Mouse (Mus musculus) hindbrain, postnatal 0 days (tissue): ENCODE data around the gene Kat2a. TPM values are rescaled to one million over a fixed set of nuclear protein-coding genes. Genes with fewer than 3 reads are reported as not detected.
A peak's percentile ranks its signal among the peaks of the same experiment; 100 is the strongest.

ENCODE experiments used
- ATAC-seq: fragments of 200-750 bp; cut with Nextera tagmentation; 2 replicates; pipeline ENCODE4 v1.8.0; 2017; ENCODE audit warnings: mild to moderate bottlenecking, moderate TSS enrichment, moderate library complexity
- DNase-seq: peaks from one replicate; pipeline ENCODE4 v3.0.0-alpha.2; 2015; ENCODE audit warnings: low spot score
- H3K27ac ChIP-seq: fragments of 300-500 bp; sonication (generic); 2 replicates; pipeline ENCODE4 v1.5.1; 2014; ENCODE audit warnings: mild to moderate bottlenecking
- H3K27me3 ChIP-seq: fragments of 300-500 bp; sonication (generic); 2 replicates; pipeline ENCODE4 v1.6.1; 2014; ENCODE audit warnings: low read length, mixed read lengths; ENCODE audit not compliant: insufficient read depth
- H3K36me3 ChIP-seq: fragments of 300-500 bp; sonication (generic); 2 replicates; pipeline ENCODE4 v1.6.1; 2014; ENCODE audit warnings: low read length, mixed read lengths; ENCODE audit not compliant: insufficient read depth
- H3K4me1 ChIP-seq: fragments of 300-500 bp; sonication (generic); 2 replicates; pipeline ENCODE4 v1.6.1; 2014; ENCODE audit warnings: antibody characterized with exemption, low read length, mixed read lengths; ENCODE audit not compliant: insufficient read depth
- H3K4me2 ChIP-seq: fragments of 300-500 bp; sonication (generic); 2 replicates; pipeline ENCODE4 v1.6.1; 2014; ENCODE audit warnings: low read depth, mild to moderate bottlenecking, low read length, moderate library complexity, mixed read lengths
- H3K4me3 ChIP-seq: fragments of 300-500 bp; sonication (generic); 2 replicates; pipeline ENCODE4 v1.5.1; 2014; ENCODE audit warnings: low read length
- H3K9ac ChIP-seq: fragments of 300-500 bp; sonication (generic); replicated peaks from 2 replicates; pipeline ENCODE4 v1.6.1; 2014; ENCODE audit warnings: mild to moderate bottlenecking, low read length, moderate library complexity, mixed read lengths
- H3K9me3 ChIP-seq: fragments of 300-500 bp; sonication (generic); 2 replicates; pipeline ENCODE4 v1.6.1; 2016; ENCODE audit warnings: low read length, mixed read lengths
- CTCF ChIP-seq: IDR thresholded peaks from 2 replicates; pipeline ENCODE4 v1.5.1; 2016; ENCODE audit warnings: antibody characterized with exemption, control low read depth, low read depth
- WGBS: fragments of 180-500 bp; shearing (Covaris S2); extraction: QIAGEN DNeasy Blood & Tissue Kit; methylation state at CpG from one replicate; pipeline ENCODE4 v1.1.7; 2014; 5-methylcytosine and 5-hydroxymethylcytosine counted together
- polyA plus RNA-seq: library from polyadenylated mRNA; unstranded; fragments of >200 nt; fragmentation: Nextera tagmentation; extraction: Ambion mirVana; gene quantifications from 2 replicates; pipeline ENCODE4 v1.2.1, GENCODE M21; 2015
- total RNA-seq: library from RNA; depleted of rRNA; stranded (reverse); fragments of >200 nt; gene quantifications from 2 replicates; pipeline ENCODE4 v1.2.3, GENCODE M21; 2014

The Kat2a gene
- total and polyA plus RNA-seq, 2 experiments from 2014 or later = 61.7 to 63.3 TPM

DNA sequence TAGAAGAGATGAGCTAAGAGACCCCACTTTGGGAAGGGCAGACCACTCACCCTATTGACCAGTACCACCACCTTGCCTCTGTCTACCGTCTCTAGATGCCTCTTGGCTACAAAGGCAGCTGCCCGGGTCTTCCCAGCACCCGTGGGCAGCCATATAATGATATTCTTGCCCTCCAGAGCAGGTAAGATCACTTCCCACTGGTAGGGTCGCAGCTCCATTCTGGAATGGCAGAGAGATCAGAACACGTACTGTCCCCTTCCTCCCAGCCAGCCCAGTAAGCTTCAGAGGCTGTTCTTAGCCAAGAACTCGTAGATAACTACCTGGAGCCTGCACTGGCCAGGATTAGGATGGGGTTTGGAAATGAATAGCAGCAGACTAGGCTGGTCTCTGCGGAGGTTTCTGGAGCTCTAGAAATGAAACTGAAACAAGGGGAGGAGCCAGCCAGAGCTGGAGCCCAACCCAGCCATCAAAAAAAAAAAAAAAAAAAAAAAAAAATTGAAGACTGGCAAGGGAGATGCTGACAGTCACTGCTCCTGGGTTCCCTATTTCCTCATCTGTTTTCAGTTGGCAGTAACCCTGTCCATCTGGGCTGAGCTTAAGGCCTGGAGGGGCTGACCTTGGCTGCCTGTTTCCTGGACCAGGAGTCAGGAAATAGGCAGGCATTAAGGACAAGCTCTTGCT, 8.3 kb downstream of the Kat2a start, which contains the start of gene Dhx58:
Gene Dhx58 (minus strand): TSS at position 421 of the 681 bp plus-strand sequence.
- Histone ChIP-seq H3K4me3 (no peak within 1 kb of the TSS), H3K9ac (no peak within 1 kb of the TSS), H3K36me3 (peaks cover 47% of the 10 kb centered on the region), H3K4me2 (no peak within 1 kb of the TSS), H3K27ac (no peak within 1 kb of the TSS), H3K9me3 (no peaks in the 10 kb centered on the region), H3K27me3 (no peaks in the 10 kb centered on the region), H3K4me1 (no peaks in the 10 kb centered on the region)
- ATAC-seq = no peak
- 66% methylated on average over 7 of the region's 7 CpGs for WGBS
- no peak for TF ChIP-seq CTCF
- DNase-seq = no peak

DNA sequence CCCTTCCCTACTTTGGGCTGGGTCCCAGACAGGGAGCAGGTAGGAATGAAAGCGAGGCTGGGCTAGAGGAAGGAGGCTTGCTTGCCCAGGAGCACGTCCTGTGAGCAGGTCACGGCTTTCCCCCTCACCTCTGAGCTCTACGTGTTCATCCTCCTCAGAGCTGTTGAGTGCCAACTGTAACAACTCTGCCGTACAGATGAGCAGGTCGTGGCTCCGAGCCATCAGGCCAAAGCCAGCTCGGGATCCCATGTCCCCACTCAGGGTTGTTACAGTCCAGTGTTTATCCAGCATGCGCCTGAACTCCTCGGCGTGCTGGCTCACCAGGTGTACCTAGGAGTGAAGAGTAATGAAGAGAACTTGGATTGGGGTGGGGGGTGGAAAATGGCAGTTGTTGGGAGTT, 8.9 kb downstream of the Kat2a start:
- Histone ChIP-seq H3K9me3 (no peaks in the 10 kb centered on the region), H3K9ac (no peak overlapping the region), H3K4me3 (no peak overlapping the region), H3K36me3 (peaks cover 41% of the 10 kb centered on the region), H3K27me3 (no peaks in the 10 kb centered on the region), H3K4me2 (no peak overlapping the region), H3K27ac (no peak overlapping the region), H3K4me1 (no peaks in the 10 kb centered on the region)
- WGBS = 76% methylated on average over 11 of the region's 11 CpGs
- no peak for ATAC-seq
- DNase-seq = no peak
- no peak for TF ChIP-seq CTCF

- 47% methylated on average over 7 of the region's 7 CpGs for WGBS
Measured at GRCm38 (mm10) chr11:100702906-100703305, 9.4 kb downstream of the Kat2a start.

GRCm38 (mm10) chr11:100702081-100702851, 10.0 kb downstream of the Kat2a start:
- ATAC-seq (peak; percentile 48; the same call in 1 of the 2 replicates), DNase-seq (peak; percentile 91)
- no peak overlapping the region for H3K9ac ChIP-seq
- no peaks in the 10 kb centered on the region for H3K27me3 ChIP-seq
- no peak overlapping the region for H3K27ac ChIP-seq
- no peak overlapping the region for H3K4me3 ChIP-seq
- H3K36me3 ChIP-seq = peaks cover 31% of the 10 kb centered on the region
- no peaks in the 10 kb centered on the region for H3K9me3 ChIP-seq
- peak; percentile 96 for TF ChIP-seq CTCF
- H3K4me1 ChIP-seq = no peaks in the 10 kb centered on the region
- 34% methylated on average over 19 of the region's 19 CpGs for WGBS
- H3K4me2 ChIP-seq = peak overlapping the region; percentile 36

More at GRCm38 (mm10) chr11:100702906-100703305, 9.4 kb downstream of the Kat2a start:
- no peak overlapping the region for H3K9ac ChIP-seq
- H3K4me2 ChIP-seq = peak overlapping the region; percentile 36
- DNase-seq (no peak), ATAC-seq (no peak)
- no peak overlapping the region for H3K27ac ChIP-seq
- no peak for TF ChIP-seq CTCF
- no peaks in the 10 kb centered on the region for H3K27me3 ChIP-seq
- H3K36me3 ChIP-seq = peaks cover 37% of the 10 kb centered on the region
- H3K9me3 ChIP-seq = no peaks in the 10 kb centered on the region
- H3K4me3 ChIP-seq = no peak overlapping the region
- no peaks in the 10 kb centered on the region for H3K4me1 ChIP-seq

- peaks cover 21% of the 10 kb centered on the region for H3K36me3 ChIP-seq
- H3K9ac ChIP-seq = no peak overlapping the region
- no peaks in the 10 kb centered on the region for H3K9me3 ChIP-seq
- H3K27ac ChIP-seq = no peak overlapping the region
- ATAC-seq (no peak), DNase-seq (no peak)
- no peak overlapping the region for H3K4me3 ChIP-seq
- no peaks in the 10 kb centered on the region for H3K27me3 ChIP-seq
- WGBS = 7% methylated on average over 14 of the region's 14 CpGs
- H3K4me2 ChIP-seq = peak overlapping the region; percentile 39
- H3K4me1 ChIP-seq = no peaks in the 10 kb centered on the region
- TF ChIP-seq CTCF = no peak
Measured at GRCm38 (mm10) chr11:100701301-100701700, 11.0 kb downstream of the Kat2a start.

DNA sequence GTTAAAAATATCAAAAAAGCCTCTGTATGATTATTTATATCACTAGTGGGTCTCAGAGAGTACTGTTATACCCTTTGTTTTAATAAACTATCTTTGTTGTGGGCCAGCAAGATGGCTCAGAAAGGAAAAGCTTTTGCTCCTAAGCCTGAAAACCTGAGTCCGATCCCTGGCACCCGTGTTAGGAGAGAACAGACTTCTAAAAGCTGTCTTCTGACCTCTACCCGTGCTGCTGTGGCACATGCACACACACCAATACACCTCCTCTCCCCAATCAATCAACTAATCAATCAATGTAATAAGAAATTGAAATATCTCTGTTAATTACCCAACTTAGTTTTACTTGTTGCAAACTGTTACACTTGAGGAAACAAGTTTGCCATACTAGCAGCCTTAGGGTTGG, 11.6 kb downstream of the Kat2a start:
- H3K4me2 ChIP-seq = peak overlapping the region; percentile 39; the same call in 1 of the 2 replicates
- H3K9me3 ChIP-seq = no peaks in the 10 kb centered on the region
- 68% methylated on average over 3 of the region's 3 CpGs for WGBS
- H3K36me3 ChIP-seq = peaks cover 15% of the 10 kb centered on the region; the same call in 1 of the 2 replicates
- no peaks in the 10 kb centered on the region for H3K4me1 ChIP-seq
- no peak for TF ChIP-seq CTCF
- DNase-seq = no peak
- no peaks in the 10 kb centered on the region for H3K27me3 ChIP-seq
- ATAC-seq = no peak
- no peak overlapping the region for H3K9ac ChIP-seq
- H3K4me3 ChIP-seq = no peak overlapping the region
- no peak overlapping the region for H3K27ac ChIP-seq
